Mouse (Mus musculus) megakaryocyte-erythroid progenitor cell, adult 5-6 weeks (primary cell): Measurements from ENCODE around the gene Stx1b. TPM values are rescaled to one million over a fixed set of nuclear protein-coding genes. Genes with fewer than 3 reads are reported as not detected.
A peak's percentile ranks its signal among the peaks of the same experiment; 100 is the strongest.
"Not testable (repeated sequence)": the region's sequence is repeated elsewhere in the genome, so short reads cannot be mapped to it uniquely, and the experiment has no call there.

Experiments
- ATAC-seq: replicated peaks from 2 replicates; pipeline ENCODE4 v1.8.0; 2016; ENCODE audit warnings: mild to moderate bottlenecking, inconsistent platforms; ENCODE audit not compliant: severe bottlenecking, poor library complexity, low FRiP score, low TSS enrichment
- total RNA-seq, 2 experiments: library from RNA; stranded (forward) in 1 of 2; stranded (reverse) in 1 of 2; fragments of 200-1000, 215-1000 nt in 1 of 2; fragments of >200 nt in 1 of 2; fragmentation: Nextera tagmentation in 1 of 2; gene quantifications; 2 replicates each; pipeline ENCODE4 v1.2.3; 2014 to 2017

The Stx1b gene
- total RNA-seq (2014; fragmentation: Nextera tagmentation) (0.10 and 3.0 TPM in 2 replicates), total RNA-seq (2017) (0.19 and 4.3 TPM in 2 replicates)

- no peak for ATAC-seq
These were observed at the start of gene Stx1b, which contains the start of gene Stx4a for GRCm38 (mm10) chr7:127824176-127824871. Stx1b (minus strand) TSS chr7:127824549. Stx4a (plus strand) TSS chr7:127824294.

GRCm38 (mm10) chr7:127870136-127870821, 45.9 kb upstream of the Stx1b start:
- ATAC-seq: peak; percentile 65; the same call in 1 of the 2 replicates

- ATAC-seq: no peak
These were observed 44.9 kb upstream of the Stx1b start for GRCm38 (mm10) chr7:127869149-127869810.

- ATAC-seq: no peak
These were observed 43.3 kb upstream of the Stx1b start for GRCm38 (mm10) chr7:127867641-127868040.

GRCm38 (mm10) chr7:127866434-127866833, 42.1 kb upstream of the Stx1b start:
- ATAC-seq: no peak

GRCm38 (mm10) chr7:127858258-127858657, 33.9 kb upstream of the Stx1b start:
- peak; percentile 76 for ATAC-seq

- no peak for ATAC-seq
These were observed 26.6 kb upstream of the Stx1b start for GRCm38 (mm10) chr7:127850906-127851305.

GRCm38 (mm10) chr7:127849973-127850875, 25.9 kb upstream of the Stx1b start:
- no peak for ATAC-seq

GRCm38 (mm10) chr7:127842001-127842718, 17.8 kb upstream of the Stx1b start:
- peak; percentile 65 for ATAC-seq

- ATAC-seq: peak; percentile 85
These were observed 17.1 kb upstream of the Stx1b start for GRCm38 (mm10) chr7:127841340-127842000.

- peak; percentile 37 for ATAC-seq
These were observed 16.5 kb upstream of the Stx1b start for GRCm38 (mm10) chr7:127840886-127841285.

- ATAC-seq: not testable (repeated sequence)
These were observed 15.7 kb upstream of the Stx1b start for GRCm38 (mm10) chr7:127840031-127840430.

- ATAC-seq: not testable (repeated sequence)
These were observed 13.5 kb upstream of the Stx1b start for GRCm38 (mm10) chr7:127837878-127838277.

- no peak for ATAC-seq
These were observed 13.1 kb upstream of the Stx1b start for GRCm38 (mm10) chr7:127837473-127837872.

GRCm38 (mm10) chr7:127835550-127835949, 11.2 kb upstream of the Stx1b start:
- no peak for ATAC-seq

GRCm38 (mm10) chr7:127823236-127824171, 845 bp downstream of the Stx1b start:
- ATAC-seq: no peak

- no peak for ATAC-seq
These were observed 1.9 kb downstream of the Stx1b start for GRCm38 (mm10) chr7:127822494-127822893.
